Mouse (Mus musculus) MEL (cell line): ENCODE measurements around the gene Dusp27. TPM values are rescaled to one million over a fixed set of nuclear protein-coding genes. Genes with fewer than 3 reads are reported as not detected.

Experiments used
- DNase-seq: peaks from one replicate; pipeline ENCODE4 v3.0.0; 2011; ENCODE audit warnings: low read depth, low spot score
- H3K27ac ChIP-seq: 2 replicates; pipeline ENCODE4 v1.5.1; 2012; ENCODE audit warnings: low read depth, mild to moderate bottlenecking, control low read depth, low read length, moderate library complexity; ENCODE audit not compliant: control insufficient read depth
- H3K27me3 ChIP-seq, 2 experiments: fragments of 150-350 bp in 1 of 2; sonication (generic) in 1 of 2; 2 replicates each; pipeline ENCODE4 v1.6.1; 2012; ENCODE audit warnings: low read length in 2 of 2, mild to moderate bottlenecking in 2 of 2, improper control_type of control experiment in 1 of 2, moderate library complexity in 1 of 2; ENCODE audit not compliant: insufficient read depth in 2 of 2, control insufficient read depth in 1 of 2
- H3K36me3 ChIP-seq, 2 experiments: 2 replicates each; pipeline ENCODE4 v1.6.1; 2012 to 2014; ENCODE audit warnings: low read length in 2 of 2, improper control_type of control experiment in 1 of 2, inconsistent platforms in 1 of 2, mild to moderate bottlenecking in 1 of 2; ENCODE audit not compliant: insufficient read depth in 2 of 2, control insufficient read depth in 1 of 2
- H3K4me1 ChIP-seq, 2 experiments: fragments of 150-350 bp in 1 of 2; sonication (generic) in 1 of 2; 2 replicates each; pipeline ENCODE4 v1.6.1; 2012; ENCODE audit warnings: low read length in 2 of 2, improper control_type of control experiment in 1 of 2, mild to moderate bottlenecking in 1 of 2; ENCODE audit not compliant: insufficient read depth in 2 of 2, control insufficient read depth in 1 of 2
- H3K4me3 ChIP-seq, 2 experiments: fragments of 150-350 bp in 1 of 2; sonication (generic) in 1 of 2; 2 replicates each; pipeline ENCODE4 v1.5.1; 2012; ENCODE audit warnings: low read depth in 2 of 2, low read length in 2 of 2, mild to moderate bottlenecking in 2 of 2, moderate library complexity in 2 of 2, control low read depth in 1 of 2, improper control_type of control experiment in 1 of 2; ENCODE audit not compliant: control insufficient read depth in 1 of 2, insufficient read depth in 1 of 2
- H3K79me2 ChIP-seq: 2 replicates; pipeline ENCODE4 v1.6.1; 2012; ENCODE audit warnings: mild to moderate bottlenecking, low read length, moderate library complexity; ENCODE audit not compliant: control insufficient read depth, poor library complexity, insufficient read depth
- H3K9ac ChIP-seq: 2 replicates; pipeline ENCODE4 v1.6.1; 2012; ENCODE audit warnings: low read depth, mild to moderate bottlenecking, control low read depth, low read length, moderate library complexity; ENCODE audit not compliant: control insufficient read depth, poor library complexity, severe bottlenecking
- H3K9me3 ChIP-seq: fragments of 150-350 bp; sonication (generic); replicated peaks from 2 replicates; pipeline ENCODE4 v1.6.1; 2012; ENCODE audit warnings: mild to moderate bottlenecking, low read length, improper control_type of control experiment, moderate library complexity; ENCODE audit not compliant: insufficient read depth
- BHLHE40 ChIP-seq: IDR thresholded peaks from 2 replicates; pipeline ENCODE4 v1.6.1; 2012; ENCODE audit warnings: low read depth, mild to moderate bottlenecking, inconsistent platforms, low read length, improper control_type of control experiment, borderline replicate concordance
- CHD1 ChIP-seq: IDR thresholded peaks from 2 replicates; pipeline ENCODE4 v1.6.1; 2012; ENCODE audit warnings: low read depth, mild to moderate bottlenecking, inconsistent platforms, low read length, improper control_type of control experiment
- CHD2 ChIP-seq: IDR thresholded peaks from 2 replicates; pipeline ENCODE4 v1.6.1; 2011; ENCODE audit warnings: low read length, improper control_type of control experiment
- CTCF ChIP-seq, 3 experiments: IDR thresholded peaks in 2 of 3; conservative IDR thresholded peaks in 1 of 3; 2 replicates each; pipeline ENCODE4 v1.5.1; 2011 to 2012; ENCODE audit warnings: low read length in 3 of 3, low read depth in 2 of 3, mild to moderate bottlenecking in 2 of 3, improper control_type of control experiment in 1 of 3, inconsistent platforms in 1 of 3, mixed read lengths in 1 of 3, moderate library complexity in 1 of 3; ENCODE audit not compliant: control insufficient read depth in 1 of 3, insufficient read depth in 1 of 3, poor library complexity in 1 of 3, severe bottlenecking in 1 of 3
- E2F4 ChIP-seq: IDR thresholded peaks from 2 replicates; pipeline ENCODE4 v1.6.1; 2011; ENCODE audit warnings: low read depth, low read length, improper control_type of control experiment, borderline replicate concordance
- ELF1 ChIP-seq: IDR thresholded peaks from 2 replicates; pipeline ENCODE4 v1.6.1; 2014; ENCODE audit warnings: low read depth, mild to moderate bottlenecking, inconsistent platforms, low read length, improper control_type of control experiment, moderate library complexity
- EP300 ChIP-seq, 2 experiments: IDR thresholded peaks; 2 replicates each; pipeline ENCODE4 v1.6.1; 2011; ENCODE audit warnings: improper control_type of control experiment in 2 of 2, low read length in 2 of 2, low read depth in 1 of 2, mild to moderate bottlenecking in 1 of 2
- ETS1 ChIP-seq: IDR thresholded peaks from 2 replicates; pipeline ENCODE4 v1.6.1; 2012; ENCODE audit warnings: low read depth, mild to moderate bottlenecking, inconsistent platforms, low read length, improper control_type of control experiment, moderate library complexity
- GABPA ChIP-seq: IDR thresholded peaks from 2 replicates; pipeline ENCODE4 v1.6.1; 2012; ENCODE audit warnings: low read depth, mild to moderate bottlenecking, inconsistent platforms, low read length, improper control_type of control experiment, moderate library complexity
- GATA1 ChIP-seq: IDR thresholded peaks from 2 replicates; pipeline ENCODE4 v1.6.1; 2011; ENCODE audit warnings: low read depth, low read length, improper control_type of control experiment
- HCFC1 ChIP-seq: IDR thresholded peaks from 2 replicates; pipeline ENCODE4 v1.6.1; 2012; ENCODE audit warnings: low read depth, mild to moderate bottlenecking, inconsistent platforms, low read length, improper control_type of control experiment, moderate library complexity
- KAT2A ChIP-seq: conservative IDR thresholded peaks from 2 replicates; pipeline ENCODE4 v1.6.1; 2012; ENCODE audit warnings: low read depth, low read length, improper control_type of control experiment, inconsistent platforms
- MAFK ChIP-seq: IDR thresholded peaks from 2 replicates; pipeline ENCODE4 v1.6.1; 2011; ENCODE audit warnings: low read depth, mild to moderate bottlenecking, low read length, improper control_type of control experiment, borderline replicate concordance
- MAX ChIP-seq: IDR thresholded peaks from 2 replicates; pipeline ENCODE4 v1.6.1; 2011; ENCODE audit warnings: low read length, improper control_type of control experiment
- MAZ ChIP-seq: IDR thresholded peaks from 2 replicates; pipeline ENCODE4 v1.6.1; 2012; ENCODE audit warnings: low read depth, mild to moderate bottlenecking, inconsistent platforms, low read length, improper control_type of control experiment
- MEF2A ChIP-seq: IDR thresholded peaks from 2 replicates; pipeline ENCODE4 v1.6.1; 2014; ENCODE audit warnings: low read depth, mild to moderate bottlenecking, inconsistent platforms, low read length, improper control_type of control experiment; ENCODE audit not compliant: poor library complexity, insufficient replicate concordance, severe bottlenecking; ENCODE audit errors: extremely low read depth
- MXI1 ChIP-seq: IDR thresholded peaks from 2 replicates; pipeline ENCODE4 v1.6.1; 2011; ENCODE audit warnings: mild to moderate bottlenecking, low read depth, low read length, improper control_type of control experiment
- MYB ChIP-seq: IDR thresholded peaks from 2 replicates; pipeline ENCODE4 v1.6.1; 2011; ENCODE audit warnings: mild to moderate bottlenecking, low read depth, low read length, improper control_type of control experiment
- MYC ChIP-seq: IDR thresholded peaks from 2 replicates; pipeline ENCODE4 v1.6.1; 2011; ENCODE audit warnings: low read depth, mild to moderate bottlenecking, low read length, improper control_type of control experiment, moderate library complexity
- NELFE ChIP-seq: IDR thresholded peaks from 2 replicates; pipeline ENCODE4 v1.6.1; 2011; ENCODE audit warnings: low read depth, low read length, improper control_type of control experiment
- NRF1 ChIP-seq: IDR thresholded peaks from 2 replicates; pipeline ENCODE4 v1.6.1; 2014; ENCODE audit warnings: low read depth, mild to moderate bottlenecking, inconsistent platforms, low read length, improper control_type of control experiment, moderate library complexity; ENCODE audit not compliant: poor library complexity, insufficient read depth, severe bottlenecking
- POLR2A ChIP-seq, 2 experiments: IDR thresholded peaks; 2 replicates each; pipeline ENCODE4 v1.6.1; 2011 to 2012; ENCODE audit warnings: low read length in 2 of 2, mild to moderate bottlenecking in 2 of 2, control low read depth in 1 of 2, improper control_type of control experiment in 1 of 2, low read depth in 1 of 2, moderate library complexity in 1 of 2; ENCODE audit not compliant: control insufficient read depth in 1 of 2, insufficient read depth in 1 of 2, poor library complexity in 1 of 2
- POLR2AphosphoS2 ChIP-seq: IDR thresholded peaks from 2 replicates; pipeline ENCODE4 v1.6.1; 2011; ENCODE audit warnings: low read length, improper control_type of control experiment
- POLR2AphosphoS5 ChIP-seq: IDR thresholded peaks from 2 replicates; pipeline ENCODE4 v1.6.1; 2012; ENCODE audit warnings: low read depth, borderline replicate concordance, mild to moderate bottlenecking, inconsistent platforms, low read length, moderate library complexity, mixed read lengths
- RAD21 ChIP-seq: IDR thresholded peaks from 2 replicates; pipeline ENCODE4 v1.6.1; 2011; ENCODE audit warnings: mild to moderate bottlenecking, low read depth, low read length, improper control_type of control experiment
- RCOR1 ChIP-seq: IDR thresholded peaks from 2 replicates; pipeline ENCODE4 v1.6.1; 2012; ENCODE audit warnings: low read depth, mild to moderate bottlenecking, inconsistent platforms, low read length, improper control_type of control experiment
- SMC3 ChIP-seq: IDR thresholded peaks from 2 replicates; pipeline ENCODE4 v1.6.1; 2011; ENCODE audit warnings: low read depth, low read length, improper control_type of control experiment
- TAL1 ChIP-seq: IDR thresholded peaks from 2 replicates; pipeline ENCODE4 v1.6.1; 2012; ENCODE audit warnings: mild to moderate bottlenecking, inconsistent platforms, low read length, moderate library complexity, mixed read lengths
- TBP ChIP-seq: IDR thresholded peaks from 2 replicates; pipeline ENCODE4 v1.8.0; 2011; ENCODE audit warnings: low read depth, low read length, improper control_type of control experiment
- TCF12 ChIP-seq: IDR thresholded peaks from 2 replicates; pipeline ENCODE4 v1.6.1; 2014; ENCODE audit warnings: low read depth, mild to moderate bottlenecking, inconsistent platforms, low read length, improper control_type of control experiment, moderate library complexity
- UBTF ChIP-seq: IDR thresholded peaks from 2 replicates; pipeline ENCODE4 v1.6.1; 2012; ENCODE audit warnings: low read depth, mild to moderate bottlenecking, inconsistent platforms, low read length, improper control_type of control experiment, moderate library complexity, borderline replicate concordance; ENCODE audit not compliant: insufficient read depth
- USF1 ChIP-seq: IDR thresholded peaks from 2 replicates; pipeline ENCODE4 v1.6.1; 2014; ENCODE audit warnings: low read depth, mild to moderate bottlenecking, inconsistent platforms, low read length, improper control_type of control experiment, moderate library complexity
- ZC3H11A ChIP-seq: IDR thresholded peaks from 2 replicates; pipeline ENCODE4 v1.6.1; 2012; ENCODE audit warnings: low read depth, mild to moderate bottlenecking, inconsistent platforms, low read length, improper control_type of control experiment
- ZKSCAN1 ChIP-seq: IDR thresholded peaks from 2 replicates; pipeline ENCODE4 v1.6.1; 2012; ENCODE audit warnings: low read depth, mild to moderate bottlenecking, inconsistent platforms, low read length, improper control_type of control experiment, moderate library complexity
- ZMIZ1 ChIP-seq: IDR thresholded peaks from 2 replicates; pipeline ENCODE4 v1.6.1; 2012; ENCODE audit warnings: low read depth, mild to moderate bottlenecking, inconsistent platforms, low read length, improper control_type of control experiment, moderate library complexity
- ZNF384 ChIP-seq: IDR thresholded peaks from 2 replicates; pipeline ENCODE4 v1.6.1; 2012; ENCODE audit warnings: low read depth, mild to moderate bottlenecking, inconsistent platforms, low read length, improper control_type of control experiment
- polyA plus RNA-seq, 2 experiments: library from polyadenylated mRNA; stranded (reverse) in 1 of 2; unstranded in 1 of 2; fragments of >175 nt in 1 of 2; fragments of >200 nt in 1 of 2; gene quantifications; 2 replicates each; pipeline versions ENCODE4 v1.2.1 to v1.2.4; 2012; ENCODE audit warnings: low replicate concordance in 2 of 2, low read depth in 1 of 2; ENCODE audit not compliant: insufficient read length in 2 of 2, insufficient read depth in 1 of 2, missing spikeins in 1 of 2
- total RNA-seq: library from RNA; depleted of rRNA; stranded (reverse); fragments of 300-350 nt; gene quantifications from 2 replicates; pipeline ENCODE4 v1.2.3, GENCODE M21; 2012

The Dusp27 gene
- total and polyA plus RNA-seq, 3 experiments, result not detected

DNA sequence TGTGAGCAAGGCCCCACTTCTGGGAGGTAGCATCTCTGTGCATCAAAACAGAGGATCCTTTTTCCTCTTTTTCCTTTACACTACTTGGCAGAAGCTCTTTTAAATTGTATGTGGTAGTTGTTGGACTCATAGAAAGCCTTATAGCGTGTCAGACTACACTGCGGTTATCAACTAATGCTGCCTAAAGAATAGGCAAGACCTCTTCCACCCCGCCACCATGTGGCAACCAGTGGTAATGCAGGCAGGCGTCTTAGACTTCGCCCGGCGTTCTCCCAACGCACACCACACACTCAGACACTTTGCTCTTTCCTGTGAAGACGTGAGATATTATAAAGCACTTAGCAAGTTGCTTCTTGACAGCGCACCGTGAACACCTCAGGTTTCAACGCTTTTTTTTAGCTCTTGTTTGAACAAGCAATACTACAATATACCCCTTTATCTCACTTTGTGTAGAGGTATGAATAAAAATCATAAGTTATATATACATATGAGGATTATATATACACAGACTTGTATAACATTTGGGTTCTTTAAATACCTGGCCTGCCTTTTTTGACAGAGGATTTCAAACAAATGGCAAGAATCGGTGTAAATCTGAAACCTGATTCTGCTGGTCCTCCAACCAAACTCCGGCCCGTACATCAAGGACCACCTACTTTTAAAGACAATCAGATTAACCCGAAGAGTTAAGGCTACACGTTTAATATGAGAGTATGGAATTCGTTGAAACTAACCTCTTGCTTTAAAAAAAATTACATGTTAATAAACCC, 25.8 kb upstream of the Dusp27 start:
- H3K9me3 ChIP-seq, result no peaks in the 10 kb centered on the region
- H3K79me2 ChIP-seq, result no peaks in the 10 kb centered on the region
- peaks cover 2 to 15% of the 10 kb centered on the region in 2 experiments; a peak in 2 of 4 replicates for H3K4me1 ChIP-seq
- peaks cover 0 to 1% of the 10 kb centered on the region in 2 experiments; a peak in 2 of 4 replicates for H3K27me3 ChIP-seq
- H3K27ac ChIP-seq, result no peak overlapping the region
- peak; percentile 92 for DNase-seq
- H3K9ac ChIP-seq, result no peak overlapping the region
- peak overlapping the region in 1 of 2 experiments; percentile 48; a peak in 2 of 4 replicates for H3K4me3 ChIP-seq
- peaks cover 0 to 6% of the 10 kb centered on the region in 2 experiments; a peak in 2 of 4 replicates for H3K36me3 ChIP-seq
- TF ChIP-seq RCOR1 (no peak), CHD2 (no peak), ETS1 (no peak), NRF1 (0 out of 2 replicates have a peak, but pooled peaks have one; percentile 21), ZC3H11A (peak; percentile 94), MAX (no peak), HCFC1 (peak; percentile 29; the same call in 1 of the 2 replicates), ZMIZ1 (no peak), TBP (no peak), NELFE (no peak), MAFK (no peak), BHLHE40 (no peak), POLR2AphosphoS2 (no peak), TAL1 (no peak), MYB (no peak), MAZ (no peak), ZNF384 (no peak), POLR2AphosphoS5 (no peak), TCF12 (0 out of 2 replicates have a peak, but pooled peaks have one; percentile 27), CHD1 (no peak), GATA1 (peak; percentile 47; the same call in 1 of the 2 replicates), USF1 (no peak), ELF1 (no peak), MEF2A (no peak), E2F4 (no peak), CTCF (IDR thresholded peaks at IDR 0.05 in 2 of 3, conservative IDR thresholded peaks at IDR 0.05 in 1 of 3; ENCODE audit: control insufficient read depth in 1 of 3, insufficient read depth in 1 of 3, low read depth in 2 of 3, low read length in 3 of 3, poor library complexity in 1 of 3, severe bottlenecking in 1 of 3) (peak; percentile 91 to 97 (median 96)), MXI1 (peak; percentile 25; the same call in 1 of the 2 replicates), RAD21 (peak; percentile 91), MYC (peak; percentile 61), EP300 (IDR thresholded peaks at IDR 0.05; ENCODE audit: low read depth in 1 of 2, low read length in 2 of 2) (no peak), KAT2A (no peak), UBTF (no peak), POLR2A (IDR thresholded peaks at IDR 0.05; ENCODE audit: control insufficient read depth in 1 of 2, insufficient read depth in 1 of 2, low read depth in 1 of 2, low read length in 2 of 2, poor library complexity in 1 of 2) (no peak), GABPA (no peak), SMC3 (peak; percentile 99), ZKSCAN1 (no peak)
